Mouse (Mus musculus) intestine, embryonic 16.5 days (tissue): Measurements from ENCODE around the gene Neto2. TPM values are rescaled to one million over a fixed set of nuclear protein-coding genes. Genes with fewer than 3 reads are reported as not detected.
"Not testable (repeated sequence)": the region's sequence is repeated elsewhere in the genome, so short reads cannot be mapped to it uniquely, and the experiment has no call there.

Experiments used
- ATAC-seq: fragments of 200-750 bp; cut with Nextera tagmentation; 2 replicates; pipeline ENCODE4 v1.8.0; 2017; ENCODE audit warnings: moderate TSS enrichment, moderate library complexity
- H3K27ac ChIP-seq: fragments of 300-500 bp; sonication (generic); 2 replicates; pipeline ENCODE4 v1.5.1; 2014; ENCODE audit warnings: mild to moderate bottlenecking, low read length
- H3K27me3 ChIP-seq: fragments of 300-500 bp; sonication (generic); replicated peaks from 2 replicates; pipeline ENCODE4 v1.6.1; 2014; ENCODE audit warnings: low read length, control low read depth, mixed read lengths; ENCODE audit not compliant: control insufficient read depth, insufficient read depth
- H3K36me3 ChIP-seq: fragments of 300-500 bp; sonication (generic); 2 replicates; pipeline ENCODE4 v1.6.1; 2014; ENCODE audit warnings: low read length, control low read depth; ENCODE audit not compliant: control insufficient read depth, insufficient read depth
- H3K4me1 ChIP-seq: fragments of 300-500 bp; sonication (generic); 2 replicates; pipeline ENCODE4 v1.6.1; 2014; ENCODE audit warnings: low read length, control low read depth, mixed read lengths; ENCODE audit not compliant: control insufficient read depth, insufficient read depth
- H3K4me2 ChIP-seq: fragments of 300-500 bp; sonication (generic); 2 replicates; pipeline ENCODE4 v1.6.1; 2014; ENCODE audit warnings: low read depth, low read length, control low read depth
- H3K4me3 ChIP-seq: fragments of 300-500 bp; sonication (generic); 2 replicates; pipeline ENCODE4 v1.5.1; 2014; ENCODE audit warnings: mild to moderate bottlenecking, low read length
- H3K9ac ChIP-seq: fragments of 300-500 bp; sonication (generic); 2 replicates; pipeline ENCODE4 v1.6.1; 2014; ENCODE audit warnings: low read depth, low read length
- H3K9me3 ChIP-seq: fragments of 300-500 bp; sonication (generic); 2 replicates; pipeline ENCODE4 v1.6.1; 2016; ENCODE audit warnings: low read length, control low read depth; ENCODE audit not compliant: control insufficient read depth
- WGBS: fragments of 180-500 bp; shearing (Covaris S2); extraction: QIAGEN DNeasy Blood & Tissue Kit; methylation state at CpG from one replicate; pipeline ENCODE4 v1.1.7; 2014; 5-methylcytosine and 5-hydroxymethylcytosine counted together
- polyA plus RNA-seq: library from polyadenylated mRNA; unstranded; fragments of >200 nt; fragmentation: Nextera tagmentation; extraction: Ambion mirVana; gene quantifications from 2 replicates; pipeline ENCODE4 v1.2.1, GENCODE M21; 2015

Gene Neto2
- polyA plus RNA-seq, 1 experiment from 2014 or later, result 3.6 TPM

DNA sequence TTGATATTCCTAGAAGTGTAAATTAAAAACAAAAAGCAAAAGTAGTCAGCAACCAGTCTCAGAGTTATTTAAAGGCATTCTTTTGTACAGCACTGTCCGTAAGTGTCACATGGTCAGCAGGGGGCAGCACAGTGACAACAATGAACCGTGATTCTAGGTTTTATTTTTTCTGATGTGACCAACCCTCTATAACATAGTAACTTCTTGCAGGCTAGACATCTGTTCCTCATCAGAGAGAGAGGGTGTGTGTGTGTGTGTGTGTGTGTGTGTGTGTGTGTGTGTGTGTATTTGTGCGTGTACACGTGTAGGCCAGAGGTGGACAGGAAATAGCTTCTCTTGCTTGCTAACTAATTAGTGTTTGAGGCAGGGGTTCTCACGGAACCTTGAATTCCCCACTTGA lies 38.7 kb downstream of the Neto2 start:
- no peak for ATAC-seq
- no peaks in the 10 kb centered on the region for H3K27me3 ChIP-seq
- no peaks in the 10 kb centered on the region for H3K4me1 ChIP-seq
- H3K27ac ChIP-seq, result no peak overlapping the region
- no peak overlapping the region for H3K4me3 ChIP-seq
- no peak overlapping the region for H3K4me2 ChIP-seq
- 59% methylated on average over 5 of the region's 5 CpGs for WGBS
- no peaks in the 10 kb centered on the region for H3K9me3 ChIP-seq
- H3K9ac ChIP-seq, result no peak overlapping the region
- H3K36me3 ChIP-seq, result no peaks in the 10 kb centered on the region

DNA sequence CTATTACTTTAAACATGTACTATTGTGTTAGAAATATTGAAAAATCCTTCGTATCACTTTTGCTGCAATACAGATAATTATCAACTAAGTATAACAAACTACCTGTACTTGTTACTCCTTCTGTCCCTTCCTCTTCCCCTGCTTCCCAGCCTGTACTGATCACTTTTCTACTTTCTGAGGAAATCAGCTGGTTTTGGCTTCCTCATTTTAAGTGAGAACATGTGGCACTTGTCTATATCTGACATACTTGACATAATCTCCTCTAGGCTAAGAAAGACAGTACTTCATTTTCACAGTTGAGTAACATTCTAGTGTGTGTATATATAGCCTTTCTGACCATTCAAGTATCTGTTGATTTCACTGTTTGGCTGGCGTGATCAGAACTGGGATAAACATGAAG lies 49.5 kb downstream of the Neto2 start:
- Histone ChIP-seq H3K4me3 (no peak overlapping the region), H3K36me3 (no peaks in the 10 kb centered on the region), H3K4me2 (no peak overlapping the region), H3K9me3 (no peaks in the 10 kb centered on the region), H3K27me3 (no peaks in the 10 kb centered on the region), H3K27ac (no peak overlapping the region), H3K9ac (no peak overlapping the region), H3K4me1 (no peaks in the 10 kb centered on the region)
- no peak for ATAC-seq
- WGBS, result 82% methylated on average over 2 of the region's 2 CpGs

DNA sequence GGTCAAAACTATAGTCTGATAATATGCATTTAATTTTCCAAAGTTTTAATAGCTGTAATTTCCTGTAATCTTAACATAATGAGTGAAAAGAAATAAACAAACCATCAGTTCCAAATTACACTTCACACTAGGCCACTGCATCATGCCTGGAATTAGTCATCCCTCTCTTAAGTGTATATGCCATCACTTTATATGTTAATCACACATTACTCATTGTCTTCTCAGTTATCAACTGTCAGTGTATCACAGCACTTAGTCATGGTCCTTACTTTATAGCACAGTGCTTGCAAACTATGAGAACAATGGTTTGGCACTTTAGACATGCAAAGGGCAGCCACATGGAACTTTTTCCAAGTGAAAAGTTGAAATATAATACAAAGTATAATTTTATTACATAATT lies 52.2 kb downstream of the Neto2 start:
- Histone ChIP-seq H3K27ac (no peak overlapping the region), H3K9ac (no peak overlapping the region), H3K4me2 (no peak overlapping the region), H3K4me1 (no peaks in the 10 kb centered on the region), H3K9me3 (no peaks in the 10 kb centered on the region), H3K36me3 (no peaks in the 10 kb centered on the region), H3K27me3 (no peaks in the 10 kb centered on the region), H3K4me3 (no peak overlapping the region)
- ATAC-seq, result no peak

DNA sequence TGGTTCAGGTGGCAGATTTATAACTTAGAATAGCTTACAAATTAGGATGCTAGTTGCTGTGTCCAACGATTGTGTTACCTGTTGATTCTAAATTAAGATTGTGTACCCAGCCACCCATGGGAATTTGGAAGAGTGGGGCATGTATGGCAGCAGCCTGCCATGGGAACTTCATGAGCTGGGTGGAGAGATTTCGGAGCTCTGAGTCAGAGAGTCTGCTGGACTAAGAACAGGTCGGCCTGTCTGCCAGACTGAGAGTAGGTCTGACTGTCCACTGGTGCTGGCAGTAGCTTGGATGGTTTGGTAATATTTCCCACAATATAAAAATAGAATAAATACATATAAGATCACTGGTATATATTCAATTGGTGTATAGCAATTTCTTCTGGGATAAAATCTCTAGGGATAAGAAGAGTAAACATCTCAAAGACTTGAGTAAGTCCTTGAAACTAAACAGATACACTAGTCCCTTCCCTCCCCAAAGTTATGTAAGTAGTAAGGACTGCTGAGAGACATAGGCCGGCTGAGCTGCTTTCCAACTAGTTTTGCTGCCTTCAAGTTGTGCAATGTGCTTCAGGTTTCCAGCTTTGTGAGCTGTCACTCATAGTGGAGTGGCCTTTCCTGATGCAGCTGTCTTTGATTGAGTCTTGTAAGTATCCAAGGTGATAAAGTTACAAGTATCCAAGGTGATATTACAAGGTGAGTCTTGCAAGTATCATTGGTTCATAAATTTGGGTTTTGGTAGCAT lies 55.6 kb downstream of the Neto2 start:
- Histone ChIP-seq H3K27me3 (no peaks in the 10 kb centered on the region), H3K4me1 (no peaks in the 10 kb centered on the region), H3K9me3 (no peaks in the 10 kb centered on the region), H3K36me3 (no peaks in the 10 kb centered on the region), H3K4me3 (no peak overlapping the region), H3K4me2 (no peak overlapping the region), H3K27ac (no peak overlapping the region), H3K9ac (no peak overlapping the region)
- 86% methylated on average over 4 of the region's 4 CpGs for WGBS
- ATAC-seq, result no peak

DNA sequence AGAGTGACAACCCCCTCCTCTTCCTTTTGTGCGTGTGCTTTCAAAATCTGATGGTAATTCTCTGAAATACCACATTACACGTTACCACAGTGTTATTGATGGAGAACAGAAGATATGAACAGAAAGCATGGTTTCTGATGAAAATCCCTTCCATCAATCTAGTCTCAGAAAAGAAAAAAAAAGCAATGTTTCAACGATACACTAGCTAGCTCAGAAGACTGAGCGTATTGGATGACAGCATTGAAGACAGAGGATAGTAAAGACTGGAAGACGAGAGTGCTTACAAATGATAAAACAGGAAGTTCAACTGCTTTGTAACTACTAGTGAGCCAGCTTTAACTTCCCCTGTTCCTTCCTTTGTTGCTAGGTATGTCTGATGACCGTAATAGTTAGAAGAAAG lies 76.3 kb downstream of the Neto2 start:
- 86% methylated on average over 6 of the region's 6 CpGs for WGBS
- ATAC-seq, result no peak
- H3K4me1 ChIP-seq, result no peaks in the 10 kb centered on the region
- no peaks in the 10 kb centered on the region for H3K36me3 ChIP-seq
- H3K27me3 ChIP-seq, result no peaks in the 10 kb centered on the region
- no peak overlapping the region for H3K27ac ChIP-seq
- no peak overlapping the region for H3K4me3 ChIP-seq
- H3K9ac ChIP-seq, result no peak overlapping the region
- H3K4me2 ChIP-seq, result no peak overlapping the region
- no peaks in the 10 kb centered on the region for H3K9me3 ChIP-seq

DNA sequence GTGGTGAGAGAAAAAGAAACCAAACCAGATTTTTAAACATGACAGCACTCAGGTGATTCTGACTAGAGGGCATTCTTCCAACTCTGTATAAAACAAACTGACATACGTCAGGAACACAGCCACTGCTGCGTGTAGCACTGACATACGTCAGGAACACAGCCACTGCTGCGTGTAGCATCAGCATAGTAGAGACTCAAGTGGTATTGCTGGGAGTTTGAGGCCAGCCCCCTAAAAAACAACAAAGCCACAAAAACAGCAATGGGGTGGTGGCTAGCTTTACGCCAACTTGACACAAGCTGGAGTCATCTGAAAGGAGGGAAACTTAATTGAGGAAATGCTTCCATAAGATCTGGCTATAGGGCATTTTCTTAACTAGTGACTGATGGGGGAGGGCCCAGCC lies 77.5 kb downstream of the Neto2 start:
- no peak overlapping the region for H3K27ac ChIP-seq
- no peaks in the 10 kb centered on the region for H3K9me3 ChIP-seq
- H3K27me3 ChIP-seq, result no peaks in the 10 kb centered on the region
- no peak overlapping the region for H3K4me3 ChIP-seq
- H3K4me1 ChIP-seq, result no peaks in the 10 kb centered on the region
- no peaks in the 10 kb centered on the region for H3K36me3 ChIP-seq
- H3K9ac ChIP-seq, result no peak overlapping the region
- ATAC-seq, result no peak
- WGBS, result 94% methylated on average over 5 of the region's 5 CpGs
- H3K4me2 ChIP-seq, result no peak overlapping the region

DNA sequence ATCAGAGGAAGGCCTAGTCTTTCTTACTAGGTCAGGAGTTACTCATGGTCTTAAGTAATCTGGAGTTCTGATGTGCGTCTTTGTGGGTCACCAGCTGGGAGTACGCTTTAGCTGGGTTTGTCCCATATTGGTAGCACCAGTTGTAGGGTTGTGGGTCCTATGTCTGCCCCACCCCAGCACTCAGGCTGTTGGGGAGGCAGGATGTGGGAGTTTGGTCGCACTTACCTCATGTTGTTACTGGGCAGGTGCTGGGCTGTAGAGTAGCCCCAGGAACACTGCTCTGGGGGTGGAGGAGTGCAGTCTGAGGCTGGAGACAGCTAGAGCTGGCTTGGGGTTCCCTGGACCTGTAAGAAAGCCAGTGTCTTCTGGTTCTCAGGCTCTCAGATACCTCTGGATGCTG lies 81.9 kb downstream of the Neto2 start:
- WGBS, result 83% methylated on average over 3 of the region's 3 CpGs
- Histone ChIP-seq H3K9me3 (no peaks in the 10 kb centered on the region), H3K9ac (no peak overlapping the region), H3K4me3 (no peak overlapping the region), H3K36me3 (no peaks in the 10 kb centered on the region), H3K27ac (no peak overlapping the region), H3K4me1 (no peaks in the 10 kb centered on the region), H3K27me3 (no peaks in the 10 kb centered on the region), H3K4me2 (no peak overlapping the region)
- ATAC-seq, result no peak

DNA sequence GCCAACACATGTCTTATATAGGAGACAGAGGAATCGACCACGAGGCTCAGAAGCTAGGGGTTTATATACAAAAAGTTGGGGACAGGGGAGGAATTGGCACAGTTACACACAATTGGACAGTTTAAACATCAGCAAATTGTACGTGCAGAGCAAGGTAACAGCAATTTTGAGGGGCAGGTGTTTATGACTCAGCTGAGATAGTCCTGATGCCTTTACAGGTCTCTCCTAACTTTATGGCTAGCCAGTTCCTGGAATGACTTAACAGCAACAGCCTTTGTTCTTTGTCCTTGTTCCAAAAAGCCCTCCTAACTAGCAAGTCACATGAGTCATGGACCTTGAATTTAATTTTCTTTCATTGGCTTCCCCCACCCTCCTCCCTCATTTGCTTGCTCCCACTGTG lies 83.6 kb downstream of the Neto2 start:
- not testable (repeated sequence) for ATAC-seq, H3K4me3 ChIP-seq
- WGBS, result 81% methylated on average over 3 of the region's 3 CpGs

DNA sequence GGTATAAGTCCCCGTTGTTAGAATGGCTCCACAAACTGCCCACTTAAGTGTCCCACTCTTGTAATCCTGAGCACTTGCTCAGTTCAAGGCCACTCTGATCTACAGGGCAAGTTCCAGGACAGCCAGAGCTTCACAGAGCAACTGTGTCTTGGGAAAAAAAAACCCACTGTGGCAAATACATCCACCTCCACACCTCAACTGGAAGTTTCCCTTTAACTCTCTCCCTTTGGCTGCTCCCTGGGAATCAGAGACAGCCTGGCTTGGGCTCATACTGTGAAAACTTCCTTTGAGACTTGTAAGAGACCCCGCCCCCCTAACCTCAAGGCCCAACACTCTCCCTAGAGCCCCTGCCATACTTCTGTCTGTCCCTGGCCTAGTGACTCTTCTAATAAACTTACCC lies 91.9 kb downstream of the Neto2 start:
- 87% methylated on average over 2 of the region's 2 CpGs for WGBS

More for the DNA sequence above, 83.6 kb downstream of the Neto2 start:
- not testable (repeated sequence) for H3K27ac ChIP-seq, H3K27me3 ChIP-seq, H3K36me3 ChIP-seq, H3K9ac ChIP-seq, H3K4me2 ChIP-seq, H3K9me3 ChIP-seq, H3K4me1 ChIP-seq

DNA sequence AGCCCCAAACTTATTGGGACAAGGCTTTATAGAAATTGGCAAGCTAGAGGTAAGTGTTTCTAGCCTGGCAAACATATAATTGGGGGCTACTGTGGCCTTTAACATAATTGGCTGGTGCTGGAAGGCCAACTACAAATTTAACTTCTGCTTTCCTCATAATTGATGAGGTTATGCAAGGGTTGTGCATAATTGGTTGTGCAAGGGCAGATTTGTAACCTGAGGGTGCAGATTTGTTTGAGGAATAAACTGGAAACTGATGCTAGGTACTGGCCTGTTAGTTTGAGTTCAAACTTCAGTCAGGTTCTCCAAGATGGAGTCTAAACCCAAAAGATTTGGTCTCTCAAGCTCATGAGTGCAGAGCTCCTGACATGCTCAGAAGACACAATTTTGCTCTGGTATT lies 92.9 kb downstream of the Neto2 start:
- Histone ChIP-seq H3K9me3 (no peaks in the 10 kb centered on the region), H3K4me2 (no peak overlapping the region), H3K27me3 (no peaks in the 10 kb centered on the region), H3K36me3 (no peaks in the 10 kb centered on the region), H3K4me3 (no peak overlapping the region), H3K27ac (no peak overlapping the region), H3K9ac (no peak overlapping the region), H3K4me1 (no peaks in the 10 kb centered on the region)
- no peak for ATAC-seq

More for the DNA sequence above, 91.9 kb downstream of the Neto2 start:
- no peak overlapping the region for H3K4me2 ChIP-seq
- no peaks in the 10 kb centered on the region for H3K9me3 ChIP-seq
- H3K4me3 ChIP-seq, result no peak overlapping the region
- H3K27ac ChIP-seq, result no peak overlapping the region
- no peaks in the 10 kb centered on the region for H3K36me3 ChIP-seq
- H3K9ac ChIP-seq, result no peak overlapping the region
- no peak for ATAC-seq
- no peaks in the 10 kb centered on the region for H3K27me3 ChIP-seq
- H3K4me1 ChIP-seq, result no peaks in the 10 kb centered on the region
